Mouse (Mus musculus) gastrocnemius, adult 2 months (tissue): ENCODE results near the gene Hoxa10. TPM values are rescaled to one million over a fixed set of nuclear protein-coding genes. Genes with fewer than 3 reads are reported as not detected.

Experiments
- DNase-seq: peaks from one replicate; pipeline ENCODE4 v3.0.0; 2022
- H3K27ac ChIP-seq: fragments of 200-600 bp; 2 replicates; pipeline ENCODE4 v1.8.1; 2022; ENCODE audit warnings: mild to moderate bottlenecking
- H3K4me3 ChIP-seq: fragments of 200-600 bp; 2 replicates; pipeline ENCODE4 v1.8.1; 2022; ENCODE audit warnings: mild to moderate bottlenecking, moderate library complexity
- CTCF ChIP-seq: fragments of 200-600 bp; IDR thresholded peaks from 2 replicates; pipeline ENCODE4 v1.8.1; 2022; ENCODE audit warnings: antibody characterized with exemption, mild to moderate bottlenecking, moderate library complexity
- intact Hi-C: fragments of 180-260 bp; cut with DNase I; formaldehyde crosslinking; loops from one replicate; pipeline ENCODE4 v1.15.1; 2025
- total RNA-seq, 2 experiments: library from RNA; stranded (reverse); gene quantifications; 2 replicates each; pipeline ENCODE4 v1.2.3; 2021

Gene Hoxa10
- total RNA-seq, 2 experiments from 2014 or later = 17.4 to 17.7 TPM

GRCm38 (mm10) chr6:52216691-52217458 lies 23.8 kb downstream of the Hoxa10 start:
- H3K27ac ChIP-seq = peak overlapping the region; percentile 91
- DNase-seq = peak; percentile 74
- H3K4me3 ChIP-seq = peak overlapping the region; percentile 78
- intact Hi-C loops = loop anchor here (5.0 kb wide), 1 partner anchor 835 kb away; no protein-coding TSS in a partner anchor
- TF ChIP-seq CTCF = no peak

GRCm38 (mm10) chr6:52215771-52216535 lies 24.7 kb downstream of the Hoxa10 start:
- intact Hi-C loops = loop anchor here (5.0 kb wide), 1 partner anchor 834 kb away; no protein-coding TSS in a partner anchor
- peak; percentile 16 for DNase-seq
- peak overlapping the region; percentile 91 for H3K27ac ChIP-seq
- peak overlapping the region; percentile 78 for H3K4me3 ChIP-seq
- TF ChIP-seq CTCF = no peak

GRCm38 (mm10) chr6:52215070-52215469 lies 25.6 kb downstream of the Hoxa10 start:
- peak; percentile 24 for DNase-seq
- Histone ChIP-seq H3K27ac (no peak overlapping the region), H3K4me3 (no peak overlapping the region)
- no peak for TF ChIP-seq CTCF
- intact Hi-C loops = loop anchor here (5.0 kb wide), 1 partner anchor 833 kb away; no protein-coding TSS in a partner anchor

GRCm38 (mm10) chr6:52214271-52214670 lies 26.4 kb downstream of the Hoxa10 start:
- no peak for DNase-seq
- intact Hi-C loops = no loop called here
- Histone ChIP-seq H3K27ac (peak overlapping the region; percentile 97), H3K4me3 (no peak overlapping the region; the same call in 1 of the 2 replicates)
- no peak for TF ChIP-seq CTCF

- Histone ChIP-seq H3K4me3 (peak within 1 kb of the TSS; percentile 79), H3K27ac (peak within 1 kb of the TSS; percentile 97)
- peak; percentile 86 for DNase-seq
- intact Hi-C loops = no loop called here
- no peak for TF ChIP-seq CTCF
Observed at GRCm38 (mm10) chr6:52213119-52213986, 27.3 kb downstream of the Hoxa10 start, which contains the start of the genes Hoxa3 and Gm28308. Gene Hoxa3 (minus strand): TSS chr6:52213336. Gene Gm28308 (minus strand): TSS chr6:52213339.

- peak; percentile 61 for DNase-seq
- Histone ChIP-seq H3K4me3 (peak overlapping the region; percentile 79), H3K27ac (peak overlapping the region; percentile 97)
- no peak for TF ChIP-seq CTCF
- intact Hi-C loops = no loop called here
Observed at GRCm38 (mm10) chr6:52212556-52213118, 28.0 kb downstream of the Hoxa10 start.

GRCm38 (mm10) chr6:52211961-52212360 lies 28.7 kb downstream of the Hoxa10 start:
- Histone ChIP-seq H3K4me3 (peak overlapping the region; percentile 79), H3K27ac (peak overlapping the region; percentile 97)
- intact Hi-C loops = loop anchor here (2.0 kb wide), 1 partner anchor 13 kb away; no protein-coding TSS in a partner anchor
- DNase-seq = peak; percentile 45
- TF ChIP-seq CTCF = no peak

- TF ChIP-seq CTCF = peak; percentile 96
- H3K27ac ChIP-seq = peak overlapping the region; percentile 97
- H3K4me3 ChIP-seq = peak overlapping the region; percentile 79
- DNase-seq = peak; percentile 92
- intact Hi-C loops = loop anchor here (2.0 kb wide), 1 partner anchor 13 kb away; no protein-coding TSS in a partner anchor
Observed at GRCm38 (mm10) chr6:52211170-52211935, 29.3 kb downstream of the Hoxa10 start.

GRCm38 (mm10) chr6:52209685-52210046 lies 31.0 kb downstream of the Hoxa10 start:
- TF ChIP-seq CTCF = no peak
- intact Hi-C loops = loop anchor here (2.0 kb wide), 1 partner anchor 15 kb away; no protein-coding TSS in a partner anchor
- Histone ChIP-seq H3K4me3 (peak overlapping the region; percentile 77), H3K27ac (peak overlapping the region; percentile 82)
- DNase-seq = no peak

GRCm38 (mm10) chr6:52208868-52209684 lies 31.6 kb downstream of the Hoxa10 start:
- Histone ChIP-seq H3K27ac (peak overlapping the region; percentile 82), H3K4me3 (peak overlapping the region; percentile 77)
- no peak for DNase-seq
- intact Hi-C loops = no loop called here
- TF ChIP-seq CTCF = no peak
